Mouse (Mus musculus) gastrocnemius, postnatal 25 days (tissue): ENCODE data around the gene Lrrc4b. TPM values are rescaled to one million over a fixed set of nuclear protein-coding genes. Genes with fewer than 3 reads are reported as not detected.
A peak's percentile ranks its signal among the peaks of the same experiment; 100 is the strongest.

Source experiments
- DNase-seq: peaks from one replicate; pipeline ENCODE4 v3.0.0; 2022
- long read RNA-seq, 2 experiments: library from polyadenylated mRNA; stranded (forward); transcript quantifications; one replicate each; pipeline ENCODE4 v2.0.0; 2021
- total RNA-seq, 2 experiments: library from RNA; stranded (reverse); gene quantifications; 1 replicate in 1 of 2; 2 replicates in 1 of 2; pipeline ENCODE4 v1.2.3; 2021

Gene Lrrc4b
- under 1 TPM; 0.24 to 0.43 TPM for total RNA-seq
- long read RNA-seq, experiment 1 = 0 reads
- long read RNA-seq, experiment 2 = 0 reads

DNA sequence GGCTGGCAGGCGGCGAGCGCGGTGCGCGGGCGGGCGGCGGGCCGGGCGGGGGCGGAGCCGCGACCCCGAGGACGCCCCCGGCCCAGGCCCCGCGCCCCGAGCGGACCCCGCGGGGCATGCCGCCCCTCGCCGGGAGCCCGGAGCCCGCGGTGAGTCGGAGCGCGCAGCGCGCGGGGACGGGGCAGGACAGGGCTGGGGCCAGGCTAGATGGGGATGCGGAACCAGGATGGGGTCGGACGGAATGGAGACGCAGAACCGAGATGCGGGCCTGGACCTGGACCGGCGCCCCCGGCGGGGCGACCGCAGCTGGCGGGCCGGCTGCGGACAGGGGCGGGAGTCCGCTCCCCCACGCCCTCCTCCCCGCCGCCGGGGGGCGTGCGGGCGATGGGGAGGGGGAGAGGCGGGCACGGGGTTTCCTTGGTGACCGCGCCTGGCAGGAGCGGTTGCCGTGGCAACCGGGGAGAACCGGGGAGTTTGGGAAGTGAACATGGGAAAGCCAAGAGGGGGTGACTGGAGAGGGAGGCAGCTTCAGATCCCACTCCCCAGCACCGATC is at the start of gene Lrrc4b:
Gene Lrrc4b (plus strand): TSS at position 51 of the 554 bp plus-strand sequence.
- no peak for DNase-seq

DNA sequence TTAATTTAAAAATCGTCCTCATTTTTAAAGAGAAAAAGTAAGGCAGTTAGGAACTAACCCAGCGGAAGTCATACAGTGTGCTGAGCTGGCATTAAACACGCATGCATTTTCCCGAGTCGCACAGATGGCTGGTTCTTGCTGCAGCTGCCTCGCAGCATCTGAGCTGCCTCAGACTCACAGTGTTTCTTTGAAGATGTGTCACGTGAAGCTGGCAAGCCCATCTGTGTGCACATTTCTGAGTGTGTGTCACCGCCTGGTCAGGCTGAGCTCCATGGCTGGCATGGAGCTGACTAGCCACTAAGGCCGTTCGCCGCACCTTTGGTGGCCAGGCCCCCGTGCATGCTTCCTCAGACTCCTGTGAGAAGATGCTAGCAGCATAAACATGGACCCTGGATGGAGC is 46.3 kb upstream of the Lrrc4b start:
- DNase-seq = no peak

DNA sequence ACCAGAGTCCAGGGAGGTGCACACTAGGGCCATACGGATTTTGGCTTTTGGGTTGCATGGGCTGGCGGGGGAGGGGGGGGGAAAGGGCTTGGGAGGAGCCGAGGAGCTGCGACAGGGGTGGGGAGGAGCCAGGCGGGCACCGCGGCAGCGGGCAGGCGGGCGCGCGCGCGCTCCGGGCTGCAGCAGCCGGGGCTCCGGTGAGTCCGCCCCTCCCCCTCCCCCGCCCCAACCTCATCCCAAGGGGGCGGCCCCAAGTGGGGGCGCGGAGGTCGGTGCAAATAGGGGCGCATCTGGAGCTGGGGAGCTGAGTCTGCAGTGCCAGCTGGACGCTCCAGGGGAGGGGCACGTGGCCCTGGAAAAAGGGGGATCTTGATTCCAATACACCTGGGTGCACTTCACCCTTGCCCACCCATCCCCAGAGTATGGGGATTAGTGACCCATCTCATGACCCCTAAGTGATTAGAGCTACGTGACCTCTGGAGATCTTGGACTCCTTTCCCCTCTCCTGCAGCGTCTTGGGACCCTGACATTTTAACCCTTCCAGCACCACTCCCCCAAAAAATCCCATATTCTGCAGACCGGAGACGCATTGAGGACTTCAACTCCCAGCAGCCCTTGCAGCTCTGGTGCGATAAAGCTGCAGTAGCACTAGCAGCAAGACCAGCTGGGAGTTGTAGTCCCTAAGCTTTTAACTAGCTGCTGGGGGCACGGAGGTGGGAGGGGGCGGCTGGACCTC is 44.7 kb upstream of the Lrrc4b start, which contains the start of gene Syt3:
Gene Syt3 (plus strand): TSS at position 123 of the 736 bp plus-strand sequence.
- DNase-seq = peak; percentile 46

DNA sequence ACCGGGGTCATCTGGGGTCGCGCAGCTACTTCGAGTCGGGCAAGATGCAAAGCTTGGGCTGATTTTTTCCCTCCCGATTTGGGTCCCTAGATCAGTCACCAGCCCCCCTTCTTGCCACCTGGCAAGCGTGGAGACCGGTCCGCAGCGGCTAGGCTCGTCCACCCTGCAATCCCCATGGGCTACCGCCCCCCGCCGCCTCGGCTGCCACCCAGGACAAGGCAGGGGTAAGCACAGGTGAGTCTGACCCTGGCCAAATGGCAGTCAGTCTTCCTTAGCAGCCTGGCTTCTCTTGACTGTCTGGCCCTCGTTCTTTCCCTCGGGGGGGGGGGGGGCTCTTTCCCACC is 44.1 kb upstream of the Lrrc4b start:
- DNase-seq = no peak

DNA sequence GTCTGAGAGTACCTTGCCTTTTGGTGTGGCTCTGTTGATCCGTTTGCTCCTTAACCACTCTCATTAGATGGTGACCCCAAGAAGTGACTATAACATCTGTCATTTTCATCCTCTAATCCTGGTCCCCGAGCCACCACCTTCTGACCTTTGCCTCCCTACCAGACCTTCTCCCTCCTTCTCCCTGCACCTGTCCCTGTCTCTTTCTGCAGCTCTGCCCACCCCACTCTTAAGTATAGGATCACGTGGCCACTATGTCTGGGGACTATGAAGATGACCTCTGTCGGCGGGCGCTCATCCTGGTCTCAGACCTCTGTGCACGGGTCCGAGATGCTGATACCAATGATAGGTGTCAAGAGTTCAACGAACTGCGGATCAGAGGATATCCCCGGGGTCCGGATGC is 43.1 kb upstream of the Lrrc4b start, which contains the start of gene 1700008O03Rik:
Gene 1700008O03Rik (minus strand): TSS at position 101 of the 400 bp plus-strand sequence.
- DNase-seq = no peak

DNA sequence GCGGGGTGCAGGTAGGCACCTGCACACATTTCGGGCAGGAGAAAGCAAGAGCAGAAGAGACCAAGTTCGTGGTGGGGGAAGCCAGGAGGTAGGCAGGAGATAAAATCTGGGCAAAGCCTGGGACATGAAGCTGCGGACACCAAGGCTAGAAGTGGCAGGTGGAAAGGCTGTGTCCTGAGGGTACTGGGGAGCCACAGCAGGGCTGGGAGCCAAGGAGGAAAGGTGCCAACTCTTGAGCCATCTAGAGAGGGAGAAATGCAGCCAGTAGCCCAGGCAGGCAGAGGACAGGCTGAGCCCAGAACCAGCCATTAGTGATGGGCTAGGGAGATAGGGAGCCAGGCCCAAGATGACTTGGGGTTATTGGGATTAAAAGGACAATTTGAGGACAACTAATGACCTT is 37.0 kb upstream of the Lrrc4b start:
- DNase-seq = no peak

DNA sequence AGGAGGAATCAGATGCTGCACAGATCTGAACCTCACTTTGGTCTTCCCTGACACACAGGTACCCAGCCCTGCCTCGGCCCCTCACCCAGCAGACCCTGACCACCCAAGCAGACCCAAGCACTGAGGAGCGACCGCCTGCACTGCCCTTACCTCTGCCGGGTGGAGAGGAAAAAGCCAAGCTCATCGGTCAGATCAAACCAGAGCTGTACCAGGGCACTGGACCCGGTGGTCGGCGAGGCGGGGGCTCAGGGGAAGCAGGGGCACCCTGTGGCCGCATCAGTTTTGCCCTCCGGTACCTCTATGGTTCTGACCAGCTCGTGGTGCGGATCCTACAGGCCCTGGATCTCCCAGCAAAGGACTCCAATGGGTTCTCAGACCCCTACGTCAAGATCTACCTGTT is 36.5 kb upstream of the Lrrc4b start:
- no peak for DNase-seq

DNA sequence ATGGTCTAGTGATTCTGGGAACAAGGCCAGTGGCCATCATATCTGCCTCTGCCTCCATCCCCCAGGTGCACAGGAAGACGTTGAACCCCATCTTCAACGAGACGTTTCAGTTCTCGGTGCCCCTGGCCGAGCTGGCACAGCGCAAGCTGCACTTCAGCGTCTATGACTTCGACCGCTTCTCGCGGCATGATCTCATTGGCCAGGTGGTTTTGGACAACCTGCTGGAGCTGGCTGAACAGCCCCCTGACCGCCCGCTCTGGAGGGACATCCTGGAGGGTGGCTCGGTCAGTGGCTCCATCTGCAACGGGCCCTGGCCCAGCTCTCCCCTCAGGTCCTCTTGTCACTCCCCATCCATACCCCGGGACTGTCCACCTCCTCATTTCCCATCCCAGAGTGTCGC is 35.5 kb upstream of the Lrrc4b start:
- no peak for DNase-seq

DNA sequence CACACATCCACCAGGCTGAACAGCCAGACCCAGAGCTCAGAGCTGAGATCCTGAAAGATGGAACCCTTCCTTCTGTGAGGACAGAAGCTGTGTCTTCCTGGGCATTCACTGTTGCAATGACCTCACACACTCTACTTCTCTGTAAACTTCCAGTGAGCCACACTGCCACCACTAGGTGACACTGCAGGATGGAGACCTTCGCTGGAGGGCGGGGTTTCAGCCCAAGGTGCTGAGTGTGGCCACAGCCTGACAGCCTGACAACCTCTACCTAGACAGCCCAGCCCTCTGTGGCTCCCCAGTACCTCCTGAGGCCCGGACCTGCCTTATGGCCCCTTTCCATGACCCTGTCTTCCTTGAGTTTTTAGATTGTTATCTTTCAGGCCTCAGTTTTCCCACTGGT is 30.2 kb upstream of the Lrrc4b start:
- peak; percentile 38 for DNase-seq

DNA sequence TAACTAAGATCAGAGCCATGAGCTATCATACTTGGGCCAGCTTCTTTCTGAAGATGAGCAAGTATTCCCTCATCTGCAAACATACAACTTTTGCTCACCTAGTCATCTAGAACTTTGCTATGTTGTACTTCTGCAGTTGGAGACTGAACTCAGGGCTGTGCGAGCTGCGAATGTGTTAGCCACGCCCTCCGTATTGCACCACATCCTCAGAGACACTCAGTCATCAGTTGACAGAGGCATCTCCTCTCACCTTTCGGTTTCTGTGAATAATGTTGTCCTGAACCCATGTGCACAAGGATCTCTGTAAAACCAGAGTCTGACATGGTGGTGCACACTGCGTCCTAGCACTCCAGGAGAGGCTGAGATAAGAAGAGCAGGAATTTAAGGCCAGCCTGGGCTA is 27.1 kb upstream of the Lrrc4b start:
- DNase-seq = no peak

DNA sequence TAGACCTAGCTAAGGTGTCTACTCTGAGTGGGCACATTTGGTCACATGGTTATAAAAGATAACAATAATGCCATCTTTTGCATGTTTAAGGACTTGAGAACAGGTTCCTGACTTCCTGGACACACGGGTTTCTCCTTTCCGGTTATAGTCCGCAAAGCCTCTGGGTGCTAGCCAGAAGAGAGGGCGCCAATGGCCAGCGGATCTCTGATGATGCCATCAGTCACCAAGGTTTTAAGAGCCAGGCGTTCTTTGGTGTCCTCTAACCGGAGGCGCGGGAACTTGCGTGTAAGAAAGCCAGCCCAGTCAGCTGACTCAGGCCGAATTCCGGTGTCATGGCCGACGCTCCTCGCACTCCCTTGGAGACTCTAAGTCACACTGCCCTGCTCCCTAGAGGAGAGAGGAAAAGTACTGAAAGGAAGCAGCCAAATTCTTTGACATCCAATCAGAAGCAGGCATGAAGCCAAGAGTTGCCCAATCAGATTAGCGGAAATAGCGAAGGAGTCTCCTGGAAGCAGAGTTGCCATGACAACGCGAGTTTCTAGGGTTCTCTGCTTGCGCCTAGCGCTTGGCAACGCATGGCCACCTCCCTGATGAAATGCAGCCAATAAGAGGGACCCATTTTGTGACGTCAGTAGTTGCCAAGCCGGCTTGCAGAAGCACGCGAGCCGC is 23.3 kb upstream of the Lrrc4b start:
- DNase-seq = peak; percentile 75

DNA sequence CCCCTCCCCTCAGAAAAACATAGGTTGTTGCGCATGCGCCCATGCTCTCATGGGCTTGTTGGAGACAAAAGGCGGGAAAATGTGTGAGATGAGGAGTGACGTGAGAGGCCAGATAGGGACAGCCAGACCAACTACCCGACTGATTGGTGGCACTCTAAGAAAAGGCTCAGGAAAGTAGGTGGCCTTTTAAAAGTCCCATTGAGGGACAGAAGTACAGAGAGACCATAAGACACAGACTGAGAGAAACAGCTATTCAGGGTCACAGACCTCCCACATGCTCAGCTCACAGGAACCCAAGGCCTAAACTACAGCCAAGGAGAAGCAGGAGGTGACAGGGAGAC is 22.8 kb upstream of the Lrrc4b start:
- no peak for DNase-seq

DNA sequence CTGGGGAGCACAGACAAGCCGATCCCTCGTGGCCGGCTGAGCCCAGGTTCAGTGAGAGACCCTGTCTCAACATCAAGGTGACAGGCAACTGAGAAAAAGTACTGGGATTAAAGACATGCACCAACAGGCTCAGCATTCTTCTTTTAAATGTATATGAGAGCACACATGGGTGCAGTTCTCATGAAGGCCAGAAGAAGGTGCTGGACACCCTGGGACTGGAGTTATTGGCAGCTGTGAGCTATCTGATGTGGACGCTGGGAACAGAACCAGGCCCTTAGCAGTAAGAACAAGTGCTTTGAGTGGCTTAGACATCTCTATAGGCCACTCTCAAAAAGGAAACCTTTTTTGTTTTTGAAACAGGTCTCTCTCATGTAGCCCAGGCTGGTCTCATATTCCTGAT is 17.7 kb upstream of the Lrrc4b start:
- DNase-seq = no peak

DNA sequence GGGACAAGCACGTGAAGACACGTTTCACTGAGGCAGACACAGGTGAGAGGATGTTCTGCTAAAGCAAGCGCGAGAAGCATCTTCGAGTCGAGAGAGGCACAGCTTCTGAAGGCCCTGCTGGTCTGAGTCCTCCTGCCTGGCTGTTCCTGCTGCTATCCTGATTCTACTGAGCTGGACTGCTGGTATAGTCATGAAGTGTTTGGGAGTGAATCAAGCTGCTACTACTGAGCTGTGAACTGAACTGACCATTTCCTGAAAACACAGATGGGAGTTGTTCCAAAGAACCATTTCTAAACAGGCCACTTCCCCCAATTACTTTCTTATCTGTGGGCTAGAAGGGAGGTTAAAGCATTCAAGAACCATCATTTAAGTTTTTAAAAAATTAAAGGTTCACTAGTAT is 15.5 kb upstream of the Lrrc4b start:
- DNase-seq = no peak

DNA sequence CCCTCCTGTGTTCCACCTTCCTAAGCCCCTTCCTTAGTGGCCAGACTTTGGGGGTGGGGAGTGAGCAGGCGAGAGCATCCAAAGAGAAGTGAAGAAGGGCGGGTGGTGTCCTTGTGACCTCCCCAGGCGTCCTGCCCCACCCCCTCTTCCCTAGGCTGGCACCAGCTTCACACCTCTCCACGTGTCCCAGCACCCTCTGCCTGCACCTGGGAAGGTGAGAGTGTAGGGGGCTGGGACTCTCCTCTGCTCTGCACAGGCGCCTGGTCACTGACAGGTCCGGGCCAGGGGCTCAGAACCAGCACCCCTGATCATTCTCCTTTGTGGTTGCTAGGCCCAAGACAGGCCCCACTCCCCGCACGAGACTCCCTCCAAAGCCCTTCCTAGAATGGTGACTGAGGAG is 1.2 kb upstream of the Lrrc4b start:
- DNase-seq = no peak

DNA sequence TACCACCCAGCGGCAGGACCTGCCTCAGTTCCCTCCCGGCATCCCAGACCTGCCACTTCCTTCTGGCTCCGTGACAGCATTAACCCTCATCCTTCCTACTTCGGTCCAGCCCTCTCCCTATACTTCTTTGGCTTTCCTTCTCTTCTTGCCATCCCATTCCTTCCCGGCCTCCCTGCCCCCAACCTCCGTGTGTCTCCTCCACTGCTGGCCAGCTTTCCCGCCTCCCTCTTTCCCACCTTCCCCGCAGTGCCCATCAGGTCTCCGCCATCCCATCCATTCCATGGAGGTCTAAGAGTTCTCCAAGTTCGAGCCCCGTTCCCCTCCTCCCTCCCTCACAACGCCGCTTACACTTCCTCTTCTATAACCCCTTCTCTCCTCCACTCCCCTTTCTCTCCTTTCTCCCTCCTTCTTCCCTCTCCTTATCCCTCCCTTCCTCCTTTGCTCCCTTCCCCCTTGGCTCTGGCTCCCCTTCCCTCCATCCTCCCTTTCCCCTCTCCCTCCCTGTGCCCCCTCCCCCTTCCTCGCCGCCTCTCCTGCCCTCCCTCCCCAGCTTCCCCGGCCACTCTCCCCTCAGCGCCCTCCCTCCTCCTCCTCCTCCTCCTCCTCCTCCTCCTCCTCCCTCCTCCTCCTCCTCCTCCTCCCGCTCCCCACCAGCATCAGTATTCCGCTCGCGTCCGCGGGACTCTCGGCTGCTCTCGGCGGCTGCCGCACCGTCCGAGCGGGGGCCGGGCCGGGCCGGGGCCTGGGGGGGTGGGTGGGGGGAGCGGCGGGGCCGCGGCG is 457 bp upstream of the Lrrc4b start:
- DNase-seq = no peak

DNA sequence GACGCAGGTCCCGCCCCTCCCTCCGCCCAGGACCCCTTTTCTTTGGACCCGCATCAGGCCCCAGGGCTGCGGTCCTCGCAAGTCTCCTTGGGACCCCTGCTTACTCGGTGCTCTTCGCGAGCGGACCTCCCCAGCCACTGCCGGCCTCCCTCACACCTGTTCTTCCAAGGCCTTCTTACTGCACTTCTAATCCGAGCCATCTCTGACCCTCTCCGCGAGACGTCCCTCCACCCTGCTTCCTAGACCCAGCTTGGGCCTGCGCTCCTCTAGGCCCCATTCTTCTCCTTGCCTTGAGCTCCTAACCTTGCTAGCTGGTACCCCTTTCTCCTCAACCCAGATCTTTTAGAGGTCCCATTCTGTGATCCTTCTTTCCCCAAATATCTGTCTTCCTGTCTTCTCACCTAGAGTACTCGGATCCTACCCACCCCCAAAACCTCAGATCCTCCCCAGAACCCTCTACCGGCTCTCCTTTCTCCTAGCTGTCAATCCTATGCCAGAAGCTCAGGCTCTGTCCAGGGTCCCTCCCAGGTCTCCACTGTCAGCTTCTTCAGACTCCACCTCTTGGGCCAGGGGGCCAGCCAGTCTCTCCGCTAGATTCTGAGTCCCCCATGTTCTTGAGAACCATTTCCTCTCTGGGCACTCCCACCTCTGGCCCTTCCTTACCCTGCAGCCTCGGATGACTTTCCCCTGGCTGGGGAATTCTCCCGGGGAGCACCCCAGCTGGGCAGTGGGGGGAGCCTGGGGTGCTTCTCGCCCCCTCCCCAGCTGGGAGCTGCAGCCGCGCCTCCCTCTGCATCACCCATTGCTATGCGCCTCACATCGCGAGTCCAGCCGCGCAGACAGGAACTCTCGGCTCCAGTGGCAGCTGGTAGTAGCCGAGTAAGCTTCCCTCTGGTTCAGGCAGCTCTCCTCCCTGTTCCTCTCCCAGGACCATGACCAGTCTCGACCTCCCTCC is 993 bp downstream of the Lrrc4b start:
- DNase-seq = no peak

DNA sequence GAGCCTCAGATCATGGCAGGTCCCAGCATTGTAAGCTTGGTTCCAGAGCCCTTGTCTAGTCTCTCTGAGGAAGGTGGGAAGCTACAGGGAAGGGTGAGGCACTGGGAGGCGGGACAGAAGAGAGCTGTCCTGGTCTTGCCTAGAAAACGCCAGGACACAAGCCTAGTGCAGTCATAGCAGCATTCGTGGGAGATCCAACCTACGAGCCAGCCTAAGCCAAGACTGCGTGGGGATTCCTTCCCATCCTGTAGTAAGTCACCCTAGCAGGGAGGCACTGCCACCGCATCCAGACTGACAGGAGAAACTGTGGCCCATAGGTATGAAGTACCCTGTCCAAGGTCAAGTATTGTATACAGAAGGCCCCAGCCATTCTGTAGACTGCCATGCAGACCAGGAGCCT is 3.7 kb downstream of the Lrrc4b start:
- no peak for DNase-seq

DNA sequence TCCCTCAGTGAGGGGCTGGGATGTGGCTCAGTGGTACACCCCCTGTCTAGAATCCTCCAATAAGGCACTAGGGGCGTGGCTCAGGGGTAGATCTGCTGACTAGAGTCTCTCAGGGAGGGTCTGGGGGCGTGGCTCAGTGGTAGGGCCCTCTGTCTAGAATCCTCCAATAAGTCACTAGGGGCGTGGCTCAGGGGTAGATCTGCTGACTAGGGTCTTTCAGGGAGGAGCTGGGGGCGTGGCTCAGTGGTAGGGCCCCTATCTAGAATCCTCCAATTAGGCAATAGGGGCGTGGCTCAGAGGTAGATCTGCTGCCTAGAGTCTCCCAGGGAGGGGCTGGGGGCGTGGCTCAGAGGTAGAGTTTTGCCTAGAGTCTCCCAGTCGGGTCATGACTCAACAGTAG is 4.6 kb downstream of the Lrrc4b start:
- DNase-seq = no peak

DNA sequence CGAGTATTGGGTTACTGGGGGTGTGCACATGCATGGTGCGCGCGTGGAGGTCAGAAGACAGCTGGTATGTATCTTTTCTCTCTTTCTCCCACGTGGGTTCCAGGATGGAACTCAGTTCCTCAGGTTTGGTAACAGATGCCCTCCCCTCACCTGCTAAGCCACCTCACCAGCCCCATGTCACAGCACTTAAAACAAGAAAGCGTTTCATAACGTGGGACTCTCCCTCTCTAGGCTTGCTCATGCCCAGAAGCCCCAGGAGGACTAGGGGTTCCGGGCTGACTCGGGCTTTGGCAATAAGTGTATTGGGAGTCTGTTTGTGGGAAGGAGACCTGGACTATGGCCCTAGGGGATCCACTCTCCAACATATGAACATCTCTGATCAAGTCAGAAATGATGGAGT is 5.3 kb downstream of the Lrrc4b start:
- no peak for DNase-seq

DNA sequence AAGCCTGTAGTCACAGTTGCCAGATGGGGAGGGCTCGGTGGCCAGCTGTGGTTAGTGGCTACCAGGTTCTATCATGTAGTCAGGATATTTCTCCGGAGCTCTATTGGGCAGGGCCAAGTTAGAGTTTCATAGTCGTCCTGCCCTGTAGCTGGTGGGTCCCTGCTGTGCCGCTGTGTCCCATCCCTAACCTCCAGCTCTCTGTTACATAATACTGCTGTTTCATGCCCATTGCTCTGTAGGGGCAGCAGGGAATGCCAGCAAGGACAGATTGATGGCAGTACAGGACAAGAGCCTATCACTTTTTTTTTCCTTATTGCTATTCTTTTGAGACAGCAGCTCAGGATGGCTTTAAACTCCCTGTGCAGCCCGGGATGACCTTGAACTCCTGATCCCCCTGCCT is 7.0 kb downstream of the Lrrc4b start:
- DNase-seq = no peak

DNA sequence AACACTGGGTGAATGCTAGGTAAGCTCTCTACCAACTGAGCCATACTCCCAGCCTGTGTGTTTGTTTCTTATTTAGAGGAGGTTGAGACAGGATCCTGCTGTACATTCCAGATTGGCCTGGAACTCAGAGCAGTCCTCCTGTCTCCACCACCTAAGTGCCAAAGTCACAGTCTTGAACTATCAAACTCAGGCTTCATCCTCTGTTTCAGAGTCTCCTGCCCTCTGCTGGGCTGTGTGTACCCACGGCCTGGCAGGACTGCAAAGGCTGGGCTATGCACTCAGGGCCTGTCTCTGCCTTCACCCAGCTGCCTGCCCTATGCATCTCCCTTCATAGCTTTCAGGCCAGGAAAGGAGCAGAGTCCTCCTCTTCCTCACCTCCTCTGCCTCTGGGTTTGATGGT is 7.4 kb downstream of the Lrrc4b start:
- no peak for DNase-seq
